Mouse (Mus musculus) brain, embryonic 14.5 days (tissue): ENCODE measurements around the gene Gm11020.
"Not testable (repeated sequence)": the region's sequence is repeated elsewhere in the genome, so short reads cannot be mapped to it uniquely, and the experiment has no call there.

Source experiments
- CTCF ChIP-seq: fragments of 200-500 bp; IDR thresholded peaks from 2 replicates; pipeline ENCODE4 v1.5.1; 2012; ENCODE audit warnings: inconsistent platforms, mild to moderate bottlenecking, moderate library complexity, borderline replicate concordance; ENCODE audit not compliant: insufficient read depth, insufficient read length; ENCODE audit errors: extremely low read depth
- POLR2A ChIP-seq: fragments of 200-500 bp; IDR thresholded peaks from 2 replicates; pipeline ENCODE4 v1.6.1; 2012; ENCODE audit warnings: mild to moderate bottlenecking, inconsistent platforms, borderline replicate concordance; ENCODE audit not compliant: poor library complexity, insufficient read depth, insufficient read length, severe bottlenecking; ENCODE audit errors: extremely low read depth

DNA sequence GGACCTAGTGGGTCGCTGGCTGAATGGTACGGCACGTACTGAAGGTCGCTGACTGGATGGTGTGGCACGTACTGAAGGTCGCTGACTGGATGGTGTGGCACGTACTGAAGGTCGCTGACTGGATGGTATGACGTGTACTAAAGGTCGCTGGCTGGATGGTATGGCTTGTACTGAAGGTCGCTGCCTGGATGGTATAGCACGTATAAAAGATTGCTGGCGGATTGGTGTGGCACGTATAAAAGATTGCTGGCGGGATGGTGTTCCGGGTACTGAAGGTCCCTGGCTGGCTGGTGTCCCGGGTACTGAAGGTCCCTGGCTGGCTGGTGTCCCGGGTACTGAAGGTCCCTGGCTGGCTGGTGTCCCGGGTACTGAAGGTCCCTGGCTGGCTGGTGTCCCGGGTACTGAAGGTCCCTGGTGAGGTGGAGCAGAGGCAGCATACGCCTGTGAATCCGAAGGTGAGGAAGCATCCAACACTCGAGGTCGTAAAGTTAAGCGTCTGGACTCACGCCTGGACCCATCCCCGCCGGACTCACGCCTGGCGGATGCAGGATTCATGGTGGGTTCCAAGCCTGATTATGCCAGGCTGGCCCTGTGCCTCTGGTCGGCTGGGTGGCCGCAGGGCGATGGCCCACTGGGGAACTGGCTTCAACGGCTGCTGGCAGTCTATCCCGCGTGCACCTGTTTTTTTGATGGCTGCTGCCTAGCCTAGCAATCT, 11.8 kb upstream of the Gm11020 start, which contains the start of the genes Gm45711 and Cmtm1:
- TF ChIP-seq CTCF, POLR2A: not testable (repeated sequence)
